Mouse (Mus musculus) neural tube, embryonic 13.5 days (tissue): Measurements from ENCODE around the gene Gm42715. TPM values are rescaled to one million over a fixed set of nuclear protein-coding genes. Genes with fewer than 3 reads are reported as not detected.

Experiments
- ATAC-seq: fragments of 200-750 bp; cut with Nextera tagmentation; 2 replicates; pipeline ENCODE4 v1.8.0; 2017; ENCODE audit warnings: low read depth, mild to moderate bottlenecking, moderate TSS enrichment, moderate library complexity
- H3K27ac ChIP-seq: fragments of 300-500 bp; sonication (generic); replicated peaks from 2 replicates; pipeline ENCODE4 v1.5.1; 2015; ENCODE audit warnings: moderate library complexity, mild to moderate bottlenecking, inconsistent platforms
- H3K27me3 ChIP-seq: fragments of 300-500 bp; sonication (generic); 2 replicates; pipeline ENCODE4 v1.6.1; 2015; ENCODE audit warnings: mild to moderate bottlenecking, inconsistent platforms
- H3K36me3 ChIP-seq: fragments of 300-500 bp; sonication (generic); 2 replicates; pipeline ENCODE4 v1.6.1; 2015; ENCODE audit warnings: mild to moderate bottlenecking, inconsistent platforms
- H3K4me1 ChIP-seq: fragments of 300-500 bp; sonication (generic); replicated peaks from 2 replicates; pipeline ENCODE4 v1.6.1; 2015; ENCODE audit warnings: inconsistent platforms
- H3K4me2 ChIP-seq: fragments of 300-500 bp; sonication (generic); 2 replicates; pipeline ENCODE4 v1.6.1; 2015; ENCODE audit warnings: inconsistent platforms, mild to moderate bottlenecking, moderate library complexity
- H3K4me3 ChIP-seq: fragments of 300-500 bp; sonication (generic); 2 replicates; pipeline ENCODE4 v1.5.1; 2015; ENCODE audit warnings: mild to moderate bottlenecking, inconsistent platforms
- H3K9ac ChIP-seq: fragments of 300-500 bp; sonication (generic); 2 replicates; pipeline ENCODE4 v1.6.1; 2015; ENCODE audit warnings: moderate library complexity, mild to moderate bottlenecking, inconsistent platforms
- H3K9me3 ChIP-seq: fragments of 300-500 bp; sonication (generic); 2 replicates; pipeline ENCODE4 v1.6.1; 2016; ENCODE audit warnings: inconsistent platforms
- WGBS: fragments of 180-500 bp; shearing (Covaris S2); methylation state at CpG from one replicate; pipeline ENCODE4 v1.1.7; 2015; 5-methylcytosine and 5-hydroxymethylcytosine counted together
- polyA plus RNA-seq: library from polyadenylated mRNA; unstranded; fragments of >200 nt; fragmentation: Nextera tagmentation; extraction: Ambion mirVana; gene quantifications from 2 replicates; pipeline ENCODE4 v1.2.1, GENCODE M21; 2015

Gene Gm42715
- polyA plus RNA-seq, 1 experiment from 2014 or later, result 16.6 TPM

DNA sequence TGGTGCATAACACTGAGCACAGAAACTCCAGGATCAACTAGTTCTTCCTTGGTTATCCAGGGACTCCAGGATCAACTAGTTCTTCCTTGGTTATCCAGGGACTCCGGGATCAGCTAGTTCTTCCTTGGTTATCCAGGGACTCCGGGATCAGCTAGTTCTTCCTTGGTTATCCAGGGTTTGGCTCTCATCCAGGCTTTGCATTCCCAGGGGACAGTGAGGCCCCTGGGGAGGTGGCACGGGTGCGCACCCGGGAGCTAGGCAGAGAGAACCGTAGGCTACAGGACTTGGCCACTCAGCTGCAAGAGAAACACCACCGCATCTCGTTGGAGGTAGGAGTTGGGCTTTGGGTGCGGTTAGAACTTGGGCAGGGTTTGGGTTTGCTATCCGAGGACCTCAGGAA, 71.7 kb downstream of the Gm42715 start:
- H3K36me3 ChIP-seq, result peaks cover 65% of the 10 kb centered on the region
- ATAC-seq, result no peak
- H3K4me1 ChIP-seq, result peaks cover 24% of the 10 kb centered on the region
- no peak overlapping the region for H3K27ac ChIP-seq
- WGBS, result 88% methylated on average over 10 of the region's 10 CpGs
- no peak overlapping the region for H3K4me3 ChIP-seq
- no peaks in the 10 kb centered on the region for H3K9me3 ChIP-seq
- H3K9ac ChIP-seq, result no peak overlapping the region
- H3K4me2 ChIP-seq, result no peak overlapping the region
- no peaks in the 10 kb centered on the region for H3K27me3 ChIP-seq

GRCm38 (mm10) chr7:127592575-127592974, 73.2 kb downstream of the Gm42715 start:
- Histone ChIP-seq H3K9me3 (no peaks in the 10 kb centered on the region), H3K4me3 (no peak overlapping the region), H3K27me3 (no peaks in the 10 kb centered on the region), H3K36me3 (peaks cover 80% of the 10 kb centered on the region), H3K27ac (no peak overlapping the region), H3K4me1 (peaks cover 15% of the 10 kb centered on the region), H3K4me2 (no peak overlapping the region), H3K9ac (no peak overlapping the region)
- ATAC-seq, result no peak
- 92% methylated on average over 14 of the region's 14 CpGs for WGBS

DNA sequence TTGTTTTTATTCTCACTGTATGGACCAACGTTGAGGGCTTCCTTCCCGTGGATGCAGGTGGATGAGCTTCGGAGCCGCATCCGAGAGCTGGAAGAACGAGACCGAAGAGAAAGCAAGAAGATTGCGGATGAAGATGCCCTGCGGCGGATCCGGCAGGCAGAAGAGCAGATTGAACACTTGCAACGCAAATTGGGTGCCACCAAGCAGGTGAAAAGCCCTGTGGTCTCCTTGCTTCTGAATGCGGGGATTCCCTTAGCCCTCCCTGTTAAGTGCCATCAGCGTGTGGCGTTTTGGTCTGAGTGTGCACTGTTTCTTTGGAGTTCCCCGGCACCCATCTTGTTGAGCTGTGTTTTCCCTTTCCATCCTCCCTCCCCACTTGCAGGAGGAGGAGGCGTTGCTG, 77.4 kb downstream of the Gm42715 start:
- no peak for ATAC-seq
- WGBS, result 96% methylated on average over 17 of the region's 17 CpGs
- no peak overlapping the region for H3K4me3 ChIP-seq
- H3K9ac ChIP-seq, result no peak overlapping the region
- no peak overlapping the region for H3K4me2 ChIP-seq
- peaks cover 99% of the 10 kb centered on the region for H3K36me3 ChIP-seq
- H3K27me3 ChIP-seq, result no peaks in the 10 kb centered on the region
- no peaks in the 10 kb centered on the region for H3K4me1 ChIP-seq
- no peak overlapping the region for H3K27ac ChIP-seq
- no peaks in the 10 kb centered on the region for H3K9me3 ChIP-seq

- no peak overlapping the region for H3K9ac ChIP-seq
- no peaks in the 10 kb centered on the region for H3K27me3 ChIP-seq
- no peaks in the 10 kb centered on the region for H3K4me1 ChIP-seq
- no peak for ATAC-seq
- H3K27ac ChIP-seq, result no peak overlapping the region
- no peaks in the 10 kb centered on the region for H3K9me3 ChIP-seq
- WGBS, result 96% methylated on average over 7 of the region's 7 CpGs
- H3K4me2 ChIP-seq, result no peak overlapping the region
- H3K36me3 ChIP-seq, result peaks cover 96% of the 10 kb centered on the region
- no peak overlapping the region for H3K4me3 ChIP-seq
These were observed 81.2 kb downstream of the Gm42715 start for GRCm38 (mm10) chr7:127600612-127601011.

DNA sequence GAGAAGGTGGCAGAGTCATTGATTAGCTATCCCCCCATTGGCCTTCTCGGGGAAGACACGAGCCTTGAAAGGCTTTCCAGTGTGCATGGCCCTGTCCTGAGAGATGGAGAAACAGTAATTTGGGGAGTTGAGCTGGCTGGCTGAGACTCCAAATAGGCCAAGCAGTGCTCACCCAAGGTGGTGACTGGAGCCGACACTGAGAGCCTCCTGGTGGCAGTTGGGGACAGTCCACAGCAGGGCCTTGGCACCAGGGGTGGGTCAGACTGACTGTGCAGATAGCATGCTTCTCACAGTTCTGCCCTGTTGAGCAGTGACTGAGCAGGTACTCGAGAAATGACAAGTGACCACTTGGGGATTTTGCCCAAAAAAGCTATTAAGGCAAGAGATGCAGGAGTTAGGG, 82.4 kb downstream of the Gm42715 start:
- no peaks in the 10 kb centered on the region for H3K4me1 ChIP-seq
- H3K27ac ChIP-seq, result no peak overlapping the region
- H3K36me3 ChIP-seq, result peaks cover 94% of the 10 kb centered on the region
- H3K27me3 ChIP-seq, result no peaks in the 10 kb centered on the region
- no peak overlapping the region for H3K4me3 ChIP-seq
- no peak for ATAC-seq
- no peaks in the 10 kb centered on the region for H3K9me3 ChIP-seq
- H3K4me2 ChIP-seq, result no peak overlapping the region
- 88% methylated on average over 4 of the region's 4 CpGs for WGBS
- H3K9ac ChIP-seq, result no peak overlapping the region

- no peak overlapping the region for H3K9ac ChIP-seq
- H3K27me3 ChIP-seq, result no peaks in the 10 kb centered on the region
- ATAC-seq, result no peak
- H3K9me3 ChIP-seq, result no peaks in the 10 kb centered on the region
- no peak overlapping the region for H3K27ac ChIP-seq
- WGBS, result 91% methylated on average over 2 of the region's 2 CpGs
- no peak overlapping the region for H3K4me2 ChIP-seq
- H3K4me3 ChIP-seq, result no peak overlapping the region
- peaks cover 94% of the 10 kb centered on the region for H3K36me3 ChIP-seq
- H3K4me1 ChIP-seq, result no peaks in the 10 kb centered on the region
These were observed 83.5 kb downstream of the Gm42715 start for GRCm38 (mm10) chr7:127602903-127603302.

GRCm38 (mm10) chr7:127604256-127604655, 84.9 kb downstream of the Gm42715 start:
- no peak for ATAC-seq
- Histone ChIP-seq H3K4me2 (no peak overlapping the region), H3K36me3 (peaks cover 95% of the 10 kb centered on the region), H3K9me3 (no peaks in the 10 kb centered on the region), H3K9ac (no peak overlapping the region), H3K4me3 (no peak overlapping the region), H3K27me3 (no peaks in the 10 kb centered on the region), H3K4me1 (no peaks in the 10 kb centered on the region), H3K27ac (no peak overlapping the region)
- 95% methylated on average over 10 of the region's 10 CpGs for WGBS

DNA sequence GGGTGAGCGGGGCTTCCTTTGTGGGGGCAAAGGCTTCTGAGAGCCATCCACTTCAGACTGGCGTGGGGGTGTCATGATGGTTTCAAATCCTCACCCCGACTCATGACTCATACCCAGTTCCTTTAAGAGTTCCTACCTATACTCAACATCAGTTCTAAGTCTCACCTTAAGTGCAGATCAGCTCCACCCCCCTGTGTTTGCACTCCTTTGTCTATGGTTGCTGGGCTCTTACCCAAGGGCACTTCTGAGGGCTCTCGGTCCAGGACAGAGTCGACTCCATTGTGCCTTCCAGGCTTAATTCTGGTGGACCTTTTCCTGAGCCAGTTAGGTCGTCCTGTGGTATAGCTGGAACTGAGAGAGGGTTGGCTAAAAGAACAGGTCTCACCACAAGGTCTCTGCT, 87.8 kb downstream of the Gm42715 start:
- Histone ChIP-seq H3K4me2 (no peak overlapping the region), H3K4me1 (no peaks in the 10 kb centered on the region), H3K9me3 (no peaks in the 10 kb centered on the region), H3K9ac (no peak overlapping the region), H3K27me3 (no peaks in the 10 kb centered on the region), H3K4me3 (no peak overlapping the region), H3K27ac (no peak overlapping the region), H3K36me3 (peaks cover 95% of the 10 kb centered on the region)
- ATAC-seq, result no peak
- WGBS, result 89% methylated on average over 6 of the region's 6 CpGs

- Histone ChIP-seq H3K9me3 (no peaks in the 10 kb centered on the region), H3K36me3 (peaks cover 66% of the 10 kb centered on the region), H3K4me3 (no peak overlapping the region), H3K27ac (no peak overlapping the region), H3K4me2 (no peak overlapping the region), H3K4me1 (peaks cover 17% of the 10 kb centered on the region), H3K27me3 (no peaks in the 10 kb centered on the region), H3K9ac (no peak overlapping the region)
- WGBS, result 97% methylated on average over 29 of the region's 29 CpGs
- no peak for ATAC-seq
These were observed 91.6 kb downstream of the Gm42715 start for GRCm38 (mm10) chr7:127611011-127611410.

- ATAC-seq, result no peak
- 96% methylated on average over 26 of the region's 26 CpGs for WGBS
- H3K4me3 ChIP-seq, result no peak overlapping the region
- no peak overlapping the region for H3K9ac ChIP-seq
- H3K27me3 ChIP-seq, result no peaks in the 10 kb centered on the region
- H3K36me3 ChIP-seq, result peaks cover 61% of the 10 kb centered on the region
- H3K4me2 ChIP-seq, result no peak overlapping the region
- H3K9me3 ChIP-seq, result no peaks in the 10 kb centered on the region
- H3K27ac ChIP-seq, result no peak overlapping the region
- H3K4me1 ChIP-seq, result peaks cover 22% of the 10 kb centered on the region
These were observed 92.2 kb downstream of the Gm42715 start for GRCm38 (mm10) chr7:127611561-127611960.

DNA sequence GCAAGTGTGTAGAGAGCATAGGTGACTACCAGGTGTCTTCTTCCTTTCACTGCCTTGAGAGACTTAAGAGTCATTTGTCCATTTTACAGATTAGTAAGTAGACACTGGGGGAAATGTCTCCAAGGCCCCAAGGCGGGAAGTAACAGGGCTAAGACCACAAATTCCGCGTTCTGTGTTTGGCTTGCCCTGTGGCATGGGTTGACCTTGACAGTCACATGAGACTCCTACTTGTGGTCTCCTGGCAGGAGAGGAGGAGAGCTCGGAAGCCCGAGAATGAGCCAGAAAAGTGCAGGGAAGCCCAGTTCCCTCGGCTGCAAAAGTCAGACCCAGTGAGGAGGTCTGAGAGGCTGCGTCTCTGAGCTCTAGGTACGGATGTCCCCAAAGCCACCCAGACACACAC, 94.1 kb downstream of the Gm42715 start:
- Histone ChIP-seq H3K4me1 (peaks cover 37% of the 10 kb centered on the region), H3K4me3 (peak overlapping the region; percentile 99), H3K9ac (peak overlapping the region; percentile 97), H3K27me3 (no peaks in the 10 kb centered on the region), H3K27ac (no peak overlapping the region), H3K4me2 (peak overlapping the region; percentile 92), H3K36me3 (peaks cover 41% of the 10 kb centered on the region), H3K9me3 (no peaks in the 10 kb centered on the region)
- ATAC-seq, result no peak
- 90% methylated on average over 8 of the region's 8 CpGs for WGBS

- Histone ChIP-seq H3K27ac (no peak overlapping the region), H3K9me3 (no peaks in the 10 kb centered on the region)
These were observed 94.7 kb downstream of the Gm42715 start for GRCm38 (mm10) chr7:127614091-127614490.

DNA sequence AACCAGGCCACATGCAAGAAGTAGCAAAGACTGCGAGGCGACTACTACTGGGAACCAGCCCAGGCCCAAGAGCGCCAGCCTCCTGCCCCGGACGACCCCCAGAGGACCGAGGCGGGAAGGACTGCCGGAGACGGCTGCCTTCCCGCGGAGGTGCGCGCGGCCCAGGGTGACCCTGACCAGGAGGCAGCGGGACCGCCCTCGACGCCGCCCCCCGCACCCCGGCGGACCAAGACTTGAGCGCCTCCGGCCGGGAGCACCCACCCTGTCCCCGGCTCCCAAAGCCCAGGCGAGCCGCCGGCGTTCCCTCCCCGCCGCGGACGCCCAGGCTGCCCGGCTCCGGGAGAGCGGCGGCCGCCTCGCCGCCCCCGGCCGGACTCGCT, 95.1 kb downstream of the Gm42715 start:
- ATAC-seq, result peak; percentile 49
- H3K9me3 ChIP-seq, result no peaks in the 10 kb centered on the region
- peaks cover 37% of the 10 kb centered on the region for H3K4me1 ChIP-seq
- peak overlapping the region; percentile 97 for H3K9ac ChIP-seq
- peak overlapping the region; percentile 99 for H3K4me3 ChIP-seq
- peaks cover 31% of the 10 kb centered on the region for H3K36me3 ChIP-seq
- H3K27ac ChIP-seq, result peak overlapping the region; percentile 88
- H3K4me2 ChIP-seq, result peak overlapping the region; percentile 92
- WGBS, result 1% methylated on average over 42 of the region's 44 CpGs
- no peaks in the 10 kb centered on the region for H3K27me3 ChIP-seq

More at GRCm38 (mm10) chr7:127614091-127614490, 94.7 kb downstream of the Gm42715 start:
- Histone ChIP-seq H3K27me3 (no peaks in the 10 kb centered on the region), H3K36me3 (peaks cover 35% of the 10 kb centered on the region), H3K4me3 (peak overlapping the region; percentile 99), H3K4me1 (peaks cover 37% of the 10 kb centered on the region), H3K9ac (peak overlapping the region; percentile 97), H3K4me2 (peak overlapping the region; percentile 92)
- ATAC-seq, result no peak
- WGBS, result 22% methylated on average over 8 of the region's 8 CpGs
